Mouse (Mus musculus): ENCODE results near the gene Reep3. TPM values are rescaled to one million over a fixed set of nuclear protein-coding genes. Genes with fewer than 3 reads are reported as not detected.

Reep3 gene
- total RNA-seq, 2 experiments from 2014 or later: 22.8 to 24.2 TPM

DNA sequence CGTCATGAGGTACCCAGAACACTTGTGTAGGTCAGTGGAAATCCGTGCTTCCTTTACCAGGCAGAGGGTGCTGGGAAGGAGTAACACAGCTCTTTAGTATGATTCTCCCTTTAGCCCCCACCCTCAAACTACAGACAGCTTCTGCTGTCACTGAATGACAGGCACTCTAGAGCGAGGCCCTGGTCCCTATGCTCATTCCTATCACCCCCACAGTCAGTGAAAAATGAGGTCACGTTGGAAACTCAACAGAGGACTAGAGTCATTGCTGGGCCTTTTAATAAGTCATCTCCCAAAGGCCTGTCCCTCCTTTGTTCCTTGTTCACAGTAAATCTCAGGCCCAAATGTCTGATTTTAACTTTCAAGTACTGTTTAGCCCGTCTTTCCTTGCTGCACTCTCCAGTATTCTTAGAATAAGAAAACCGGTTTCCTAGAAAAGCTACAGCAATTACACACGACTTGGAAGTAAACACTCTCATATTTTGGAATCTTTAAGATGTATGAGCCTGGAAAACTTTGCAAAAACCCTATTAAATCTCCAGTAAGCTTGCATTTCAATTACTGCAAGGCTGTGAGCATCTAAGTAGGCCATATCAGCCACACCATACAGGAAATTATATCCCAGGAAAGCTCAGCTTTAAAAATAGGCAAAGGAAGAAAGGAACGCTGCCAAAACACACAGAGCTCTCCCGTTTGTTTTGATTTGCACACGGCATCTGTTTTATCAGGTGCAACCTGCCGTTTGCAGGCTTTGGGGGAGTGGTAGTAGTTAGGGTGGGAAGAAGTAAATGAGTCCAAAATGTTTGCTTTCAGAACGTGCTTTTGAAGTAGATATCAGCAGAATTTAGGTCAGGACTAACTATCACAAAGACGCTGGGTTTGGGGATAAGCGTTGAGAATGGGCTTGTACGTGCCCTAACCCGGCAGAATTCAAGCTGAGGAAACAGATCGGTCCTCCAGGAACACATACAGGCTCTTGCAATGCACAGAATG is 40.6 kb downstream of the Reep3 start:
- no peak for DNase-seq (ENCODE audit: extremely low spot score in 1 of 2, low spot score in 1 of 2)

DNA sequence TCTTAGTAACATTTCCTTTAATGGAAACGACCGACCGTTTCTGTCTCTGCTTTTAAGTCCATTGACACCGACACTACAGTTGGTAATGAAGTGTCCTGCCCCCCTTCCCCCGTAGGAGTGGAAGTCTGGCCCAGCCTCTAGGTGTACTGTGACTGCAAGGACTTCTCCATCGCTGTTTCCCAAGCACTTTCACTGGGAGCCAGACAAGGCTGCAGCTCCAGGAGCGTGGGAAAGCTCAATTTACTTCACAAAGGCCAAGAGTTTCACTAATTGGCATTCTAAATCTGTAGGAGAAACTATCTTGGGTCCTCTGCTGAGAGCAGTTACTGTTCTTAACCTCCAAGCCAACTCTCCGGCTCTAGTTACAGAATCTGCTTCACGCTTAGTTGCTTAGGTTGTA is 43.3 kb downstream of the Reep3 start:
- DNase-seq (ENCODE audit: extremely low spot score in 1 of 2, low spot score in 1 of 2): no peak

DNA sequence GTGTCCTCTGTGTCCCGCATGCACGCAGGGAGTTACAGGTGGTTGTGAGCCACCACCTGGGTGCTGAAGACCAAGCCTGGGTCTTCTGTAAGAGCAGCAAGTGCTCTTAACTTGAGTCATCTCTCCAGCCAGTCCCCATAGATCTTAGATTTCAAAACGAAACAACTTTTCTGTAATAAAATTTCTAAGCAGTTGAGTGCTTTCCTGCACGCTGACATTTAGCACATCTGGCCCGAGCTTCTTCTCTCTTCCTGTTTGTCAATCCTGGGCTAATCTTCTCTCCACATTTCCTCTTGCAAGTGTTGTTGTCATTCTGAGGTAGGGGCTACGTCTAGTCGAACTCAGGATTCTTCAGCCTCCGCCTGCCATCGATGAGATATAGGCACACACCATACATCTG is 44.3 kb downstream of the Reep3 start:
- DNase-seq (ENCODE audit: extremely low spot score in 1 of 2, low spot score in 1 of 2): no peak

DNA sequence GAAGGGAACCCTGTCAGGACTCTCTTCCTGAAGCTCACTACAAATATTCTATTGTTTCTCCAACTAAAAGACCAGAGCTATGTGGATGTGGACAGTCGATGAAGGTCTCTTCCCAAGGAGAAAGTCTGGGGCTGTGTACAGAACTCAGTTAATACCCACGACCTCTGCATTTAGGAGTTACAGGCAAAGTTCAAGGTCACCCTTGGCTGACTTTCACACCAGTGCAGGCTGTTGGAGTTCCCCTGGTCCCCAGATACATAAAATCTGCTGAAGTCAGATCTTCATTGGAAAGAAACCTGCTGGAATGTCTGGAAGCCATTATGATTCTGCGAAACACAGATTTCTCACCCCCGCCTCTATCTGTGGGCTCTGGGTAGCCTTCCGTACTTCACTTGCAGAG is 45.3 kb downstream of the Reep3 start:
- no peak for DNase-seq (ENCODE audit: extremely low spot score in 1 of 2, low spot score in 1 of 2)

DNA sequence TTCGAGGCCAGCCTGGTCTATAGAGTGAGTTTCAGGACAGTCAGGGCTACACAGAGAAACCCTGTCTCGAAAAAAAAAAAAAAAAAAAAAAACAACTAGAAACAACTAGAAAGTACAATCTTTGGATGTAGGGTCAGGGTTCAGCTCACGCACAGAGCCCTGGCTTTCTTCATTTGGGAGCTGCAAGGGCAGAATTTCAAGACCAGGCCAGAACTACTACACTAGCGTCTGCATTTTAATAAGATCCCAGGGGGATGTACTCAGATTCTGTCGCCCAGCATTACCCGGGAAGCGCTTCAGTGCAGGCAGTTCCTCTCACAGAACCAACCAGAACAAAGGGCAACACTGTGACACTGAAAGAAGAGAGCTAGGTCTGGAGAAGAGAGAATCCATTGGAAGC is 46.0 kb downstream of the Reep3 start:
- DNase-seq (ENCODE audit: extremely low spot score in 1 of 2, low spot score in 1 of 2): no peak

DNA sequence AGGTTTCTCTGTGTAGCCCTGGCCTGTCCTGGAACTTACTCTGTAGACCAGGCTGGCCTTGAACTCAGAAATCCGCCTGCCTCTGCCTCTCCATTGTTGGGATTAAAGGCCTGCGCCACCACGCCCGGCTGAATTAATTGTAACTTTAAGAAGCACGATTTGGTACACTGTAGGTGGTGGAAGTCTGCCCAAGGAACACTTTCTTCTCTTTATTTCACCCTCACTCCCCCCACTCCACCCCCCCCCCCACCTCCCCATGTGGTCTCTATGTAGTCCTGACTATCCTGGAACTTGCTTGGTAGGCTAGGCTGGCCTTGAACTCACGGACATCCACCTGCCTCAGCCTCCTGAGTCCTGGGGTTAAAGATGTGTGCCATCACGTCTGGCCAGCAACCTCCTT is 47.1 kb downstream of the Reep3 start:
- no peak for DNase-seq (ENCODE audit: extremely low spot score in 1 of 2, low spot score in 1 of 2)

DNA sequence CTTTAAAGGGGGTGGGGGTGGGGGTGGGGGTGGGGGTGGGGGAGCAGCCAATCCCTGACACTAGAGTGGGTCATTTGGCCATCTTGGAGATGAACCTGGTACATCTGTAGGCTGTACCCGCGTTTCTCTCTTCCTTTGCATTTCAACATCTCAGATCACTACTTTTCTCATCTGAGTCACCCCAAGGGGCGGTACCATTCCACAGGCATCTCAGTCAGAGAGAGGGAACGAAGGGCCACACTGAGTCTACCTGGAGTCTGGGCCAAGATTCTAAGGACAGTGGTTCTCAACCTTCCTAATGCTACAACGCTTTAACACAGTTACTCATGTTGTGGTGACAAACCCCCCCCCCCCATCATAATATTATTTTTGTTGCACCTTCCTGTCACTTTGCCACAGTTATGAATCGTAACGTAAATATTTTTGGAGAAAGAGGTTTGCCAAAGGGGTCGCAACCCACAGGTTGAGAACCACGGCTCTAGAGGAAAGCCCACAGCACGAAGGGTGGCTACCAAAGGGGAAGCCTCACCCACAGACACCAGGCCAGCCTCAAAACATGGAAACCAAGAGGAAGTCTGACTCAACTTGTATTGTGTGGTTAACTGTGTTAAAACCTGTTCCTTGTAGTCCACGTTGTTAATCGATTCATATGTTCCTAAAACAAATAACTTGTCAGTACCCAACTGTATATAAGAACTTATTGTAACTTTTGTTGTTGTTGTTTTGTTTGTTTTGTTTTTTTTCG is 47.7 kb downstream of the Reep3 start:
- DNase-seq (ENCODE audit: extremely low spot score in 1 of 2, low spot score in 1 of 2): no peak

DNA sequence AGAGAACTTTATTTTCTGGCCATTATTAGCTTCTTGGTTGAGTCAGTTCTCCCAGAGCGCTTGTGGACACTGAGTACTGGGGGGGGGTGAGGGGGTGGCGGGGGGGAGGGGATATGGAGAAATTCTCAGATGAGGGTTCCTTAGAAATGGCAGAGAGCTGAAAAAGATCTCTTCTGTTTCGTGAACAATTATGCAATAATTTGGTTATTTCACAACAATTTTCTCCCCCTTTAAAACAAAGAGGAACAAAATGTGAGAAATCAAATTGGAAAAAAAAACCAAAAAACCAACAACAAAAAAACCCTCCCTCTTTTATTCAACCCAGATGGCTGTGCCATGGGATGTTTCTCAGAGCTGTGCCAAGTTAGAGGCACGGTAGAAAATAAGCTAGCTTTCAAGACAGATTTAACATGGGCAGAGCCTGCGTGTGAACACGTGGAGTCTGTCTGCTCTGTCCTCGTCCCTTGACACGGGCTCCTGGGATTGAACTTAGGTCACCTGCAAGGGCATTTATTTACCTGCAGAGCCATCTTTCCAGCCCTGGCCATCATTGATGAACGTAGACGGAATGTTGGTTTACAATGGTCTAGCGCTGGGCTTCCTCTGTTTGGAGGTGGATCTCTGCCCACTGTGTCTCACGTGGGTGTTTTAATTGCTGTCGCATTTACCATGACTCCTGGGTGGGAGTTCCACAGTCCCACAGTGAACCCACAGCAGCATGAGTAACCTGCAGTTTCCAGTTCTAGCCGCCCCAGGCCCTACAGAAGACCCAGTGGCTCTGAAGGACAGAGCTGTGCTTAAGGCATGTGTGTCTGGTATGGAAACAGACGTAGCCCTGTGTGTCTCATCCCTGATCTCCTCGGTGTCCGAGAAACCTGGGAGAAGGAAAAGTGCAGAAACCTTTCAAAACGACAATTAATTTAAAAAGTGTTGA is 48.8 kb downstream of the Reep3 start:
- DNase-seq (ENCODE audit: extremely low spot score in 1 of 2, low spot score in 1 of 2): peak; percentile 20 to 29

DNA sequence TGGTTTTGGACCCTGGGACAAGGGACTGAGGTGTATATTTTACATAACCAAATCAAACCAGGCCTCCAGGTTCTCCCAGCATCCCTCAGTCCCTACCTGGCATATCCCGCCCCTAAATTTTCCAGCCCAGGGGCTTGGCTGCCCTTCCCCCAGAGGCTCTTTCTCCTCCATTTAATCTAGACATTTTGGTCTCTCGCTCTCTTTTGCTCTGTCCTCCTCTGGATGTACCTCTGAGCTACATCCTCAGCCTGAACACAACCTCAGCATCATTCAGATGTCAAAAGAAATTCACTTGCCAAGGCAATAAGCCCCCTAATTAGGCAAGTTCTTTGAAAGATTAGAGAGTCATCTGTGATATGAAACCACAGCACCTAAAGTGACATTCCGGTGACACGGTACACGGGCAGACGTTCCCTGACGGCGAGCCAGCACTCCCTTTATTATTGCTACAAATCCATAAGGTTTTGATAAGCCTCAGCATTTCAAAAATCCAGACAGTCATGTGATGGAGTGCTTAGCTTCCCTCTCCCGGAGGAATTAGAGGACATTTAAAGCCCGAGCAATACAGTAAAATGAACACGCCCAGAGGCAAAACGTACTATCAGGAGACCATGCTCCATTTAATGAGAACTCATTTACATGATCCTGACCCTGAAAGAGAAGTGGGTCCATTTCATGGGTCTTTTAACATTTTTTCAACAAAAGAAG is 51.4 kb downstream of the Reep3 start:
- DNase-seq (ENCODE audit: extremely low spot score in 1 of 2, low spot score in 1 of 2): no peak

DNA sequence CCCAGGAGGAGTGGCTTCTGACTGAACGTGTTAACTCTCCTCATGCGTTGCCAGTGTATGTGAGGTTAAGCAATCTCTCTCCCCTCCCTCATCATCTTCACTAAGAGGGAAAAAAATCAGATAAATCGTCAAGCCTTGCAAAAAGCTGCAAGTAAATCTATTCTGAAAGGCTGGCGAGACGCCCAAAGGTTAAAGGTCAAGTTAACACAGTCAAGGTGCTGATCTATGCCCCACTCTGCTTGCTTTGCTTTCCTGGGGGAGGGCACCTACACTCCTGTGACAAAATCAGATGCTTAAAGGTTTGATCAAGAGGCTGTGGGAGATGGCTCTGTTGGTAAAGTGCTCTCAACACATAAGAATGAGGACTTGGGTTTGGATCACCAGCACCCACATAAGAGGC is 52.4 kb downstream of the Reep3 start:
- no peak for DNase-seq (ENCODE audit: extremely low spot score in 1 of 2, low spot score in 1 of 2)

DNA sequence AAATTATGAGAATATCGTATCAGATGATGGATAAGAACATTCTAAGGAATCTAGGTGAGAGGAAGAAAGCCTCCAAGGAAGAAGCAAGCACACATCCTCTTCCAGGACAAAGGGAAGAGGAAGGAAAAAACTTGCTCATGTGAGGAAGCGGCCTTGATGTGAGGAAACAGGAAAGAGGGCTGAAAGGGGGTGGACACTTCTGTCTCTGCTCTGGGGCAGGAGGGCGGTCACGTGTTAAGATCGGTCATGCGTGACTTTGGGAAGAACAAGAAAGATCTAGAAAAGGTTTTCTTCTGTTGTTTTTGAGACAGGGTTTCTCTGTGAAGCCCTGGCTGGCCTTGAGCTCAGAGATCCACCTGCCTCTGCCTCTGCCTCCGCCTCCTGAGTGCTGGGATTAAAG is 53.5 kb downstream of the Reep3 start:
- no peak for DNase-seq (ENCODE audit: extremely low spot score in 1 of 2, low spot score in 1 of 2)

DNA sequence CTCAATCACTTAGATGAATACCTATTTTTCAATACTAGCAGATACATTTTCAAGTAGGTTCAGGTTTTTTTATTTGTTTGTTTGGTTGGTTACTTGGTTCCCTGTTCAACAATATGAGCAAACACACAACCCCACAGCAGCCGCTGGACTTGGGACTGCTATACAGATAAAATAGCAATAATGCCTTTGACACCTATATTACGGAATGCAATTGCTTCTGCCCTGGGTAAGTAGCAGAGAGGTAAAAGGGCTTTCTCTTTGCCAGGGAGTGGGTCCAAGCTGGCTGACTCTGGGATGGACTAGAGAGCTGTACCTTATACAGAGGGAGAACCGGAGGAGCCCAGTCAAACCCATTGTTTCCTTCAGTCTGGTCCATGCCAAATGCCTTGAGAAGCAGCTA is 56.3 kb downstream of the Reep3 start:
- DNase-seq (ENCODE audit: extremely low spot score in 1 of 2, low spot score in 1 of 2): no peak

DNA sequence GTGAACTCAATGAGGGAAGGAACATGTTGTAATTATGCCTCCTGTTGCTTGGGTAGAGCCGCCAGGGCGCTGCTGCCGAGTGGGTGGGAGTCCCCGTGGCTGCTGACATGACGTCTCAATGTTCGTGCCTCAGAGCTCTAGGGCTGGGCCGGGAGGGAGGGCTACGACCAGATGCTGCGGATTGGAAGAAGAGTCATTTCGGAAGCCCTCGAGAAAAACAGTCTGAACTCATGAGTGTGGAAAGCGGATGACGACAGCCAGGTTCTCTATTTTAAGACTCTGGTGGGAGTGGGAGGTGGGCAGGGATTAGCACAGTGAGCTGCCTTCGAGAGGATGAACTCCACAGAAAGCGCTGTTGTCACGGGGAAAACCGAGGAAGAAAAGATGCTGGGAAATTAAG is 57.7 kb downstream of the Reep3 start:
- DNase-seq (ENCODE audit: extremely low spot score in 1 of 2, low spot score in 1 of 2): peak in 1 of 2 experiments; percentile 15

DNA sequence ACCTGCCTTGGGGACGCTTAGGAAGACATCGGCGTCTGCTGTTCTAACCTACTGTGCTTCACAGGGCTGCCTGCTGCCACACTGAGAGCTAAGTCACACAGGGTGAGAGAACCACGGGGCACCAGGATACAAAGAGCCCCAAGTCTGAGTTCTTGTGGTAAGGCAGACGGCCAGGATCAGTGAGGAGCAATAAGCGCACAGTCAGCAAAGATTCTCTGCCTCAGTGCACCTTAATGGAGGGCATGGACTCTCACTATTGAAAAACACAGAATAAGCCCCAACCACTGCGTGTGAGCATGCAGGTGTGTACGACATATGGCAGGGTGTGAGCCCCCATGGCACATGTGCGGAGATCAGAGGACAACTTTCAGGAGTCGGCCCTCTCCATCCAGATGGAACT is 60.2 kb downstream of the Reep3 start:
- DNase-seq (ENCODE audit: extremely low spot score in 1 of 2, low spot score in 1 of 2): no peak

DNA sequence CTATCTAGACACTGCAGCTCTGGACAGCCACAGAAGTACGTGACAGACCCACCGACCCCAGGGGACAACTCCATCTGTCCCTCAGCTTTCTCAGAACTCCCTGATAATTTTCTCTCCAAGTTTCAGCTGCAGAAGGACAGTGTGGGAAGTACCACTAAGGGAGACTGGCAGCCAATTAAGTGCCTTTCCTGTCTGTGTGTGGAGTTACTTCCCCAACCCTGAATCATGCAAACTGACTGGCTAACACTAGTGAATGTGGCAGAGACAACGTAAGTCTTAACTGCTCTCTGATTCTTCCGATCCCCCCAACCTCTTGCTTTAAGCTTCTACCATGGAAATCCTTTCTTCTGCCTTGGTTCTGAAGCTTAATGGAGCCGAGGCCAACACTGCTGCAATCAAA is 60.6 kb downstream of the Reep3 start:
- DNase-seq (ENCODE audit: extremely low spot score in 1 of 2, low spot score in 1 of 2): no peak

DNA sequence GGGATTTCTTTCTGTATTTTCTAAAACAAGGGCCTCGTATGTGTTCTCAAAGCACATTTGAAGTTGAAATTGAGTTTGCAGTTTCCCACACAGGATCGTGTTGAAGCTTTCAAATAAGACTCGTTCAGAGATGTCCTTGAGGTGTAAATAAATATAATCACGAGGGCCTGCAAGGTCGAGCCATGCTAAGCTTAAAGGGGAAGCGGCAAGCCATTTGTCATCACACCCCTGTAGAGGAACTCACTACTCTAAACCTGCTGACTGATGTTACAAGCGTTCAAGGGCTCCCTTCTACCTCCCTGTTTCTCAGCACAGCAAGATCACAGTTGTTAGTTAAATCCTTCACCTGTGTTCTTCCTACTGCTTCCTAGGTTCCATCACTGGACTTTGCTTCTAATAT is 65.6 kb downstream of the Reep3 start:
- no peak for DNase-seq (ENCODE audit: extremely low spot score in 1 of 2, low spot score in 1 of 2)

DNA sequence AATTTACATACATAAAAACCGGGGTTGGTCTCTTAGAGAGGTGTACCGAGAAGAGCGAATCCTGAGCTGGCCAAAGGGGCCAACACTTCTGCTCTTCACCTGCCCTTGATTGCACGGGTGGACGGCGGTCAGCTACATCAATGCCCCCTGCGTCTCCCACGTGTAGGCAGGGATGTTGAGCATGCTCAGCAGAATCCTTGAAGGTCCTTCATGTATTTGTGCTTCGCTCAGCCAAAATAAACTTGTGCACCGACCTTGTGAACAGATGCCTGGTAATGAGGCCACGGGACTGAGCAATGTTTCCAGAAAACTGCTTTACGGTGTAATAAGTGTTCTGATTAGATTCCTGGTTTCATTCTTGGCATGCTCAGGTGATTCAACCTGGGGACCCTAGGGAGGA is 67.4 kb downstream of the Reep3 start:
- no peak for DNase-seq (ENCODE audit: extremely low spot score in 1 of 2, low spot score in 1 of 2)

DNA sequence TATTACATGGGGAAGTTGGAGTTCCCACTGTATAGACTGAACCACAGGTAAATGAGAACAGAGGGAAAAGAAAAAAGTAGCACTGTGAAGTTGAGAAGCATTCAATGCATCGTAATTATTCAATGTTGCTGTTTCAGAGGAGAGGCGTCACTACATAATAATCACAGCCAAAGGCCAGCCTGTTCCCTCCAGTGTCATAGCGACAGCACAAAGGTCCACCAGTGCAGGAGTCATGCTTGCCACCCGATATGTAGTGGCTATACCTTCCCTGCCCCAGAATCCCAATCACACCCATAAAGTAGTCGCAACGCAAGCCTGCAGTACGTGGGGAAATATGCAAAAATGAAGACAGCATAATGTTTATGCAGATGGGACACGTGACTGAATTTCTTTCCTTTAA is 70.4 kb downstream of the Reep3 start:
- no peak for DNase-seq (ENCODE audit: extremely low spot score in 1 of 2, low spot score in 1 of 2)

DNA sequence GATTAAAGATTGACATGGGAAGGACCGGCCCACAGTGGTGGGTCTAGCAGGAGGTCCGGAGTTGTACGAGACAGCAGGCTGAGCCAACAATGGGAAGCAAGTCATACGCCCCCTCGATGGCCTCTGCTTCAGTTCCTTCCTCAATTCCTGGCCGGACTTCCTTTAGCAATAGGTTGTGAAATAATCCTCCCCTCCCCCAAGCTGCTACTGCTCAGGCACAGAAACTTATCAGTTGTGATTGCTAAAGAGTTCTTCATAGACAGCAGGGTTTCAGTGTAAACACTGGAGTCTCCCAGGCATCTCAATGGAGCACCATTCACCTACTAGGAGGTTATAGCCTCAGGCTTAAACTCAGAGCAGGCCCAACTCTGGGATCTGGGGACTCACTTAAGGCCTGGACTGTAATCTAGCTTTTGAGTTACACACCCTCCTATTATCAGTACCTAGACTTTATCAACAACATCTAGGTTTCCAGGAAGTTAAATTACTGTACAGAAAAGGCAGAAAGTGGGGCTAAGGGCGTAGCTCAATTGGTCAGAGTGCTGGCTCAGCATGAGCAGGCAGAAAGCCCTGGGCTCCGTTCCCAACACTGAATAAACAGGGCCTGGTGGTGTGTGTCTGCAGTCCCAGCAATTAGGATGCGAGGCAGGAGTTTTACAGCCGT is 71.0 kb downstream of the Reep3 start:
- DNase-seq (ENCODE audit: extremely low spot score in 1 of 2, low spot score in 1 of 2): peak in 1 of 2 experiments; percentile 52
